Mouse (Mus musculus) embryonic facial prominence, embryonic 11.5 days (tissue): ENCODE measurements around the gene Bod1. TPM values are rescaled to one million over a fixed set of nuclear protein-coding genes. Genes with fewer than 3 reads are reported as not detected.

ENCODE experiments used
- ATAC-seq: fragments of 200-750 bp; cut with Nextera tagmentation; replicated peaks from 2 replicates; pipeline ENCODE4 v1.8.0; 2017; ENCODE audit warnings: low read depth; ENCODE audit not compliant: insufficient number of reproducible peaks, low FRiP score, low TSS enrichment
- DNase-seq: peaks from one replicate; pipeline ENCODE4 v3.0.0-alpha.2; 2015; ENCODE audit warnings: low spot score
- H3K27ac ChIP-seq: fragments of 300-500 bp; sonication (generic); replicated peaks from 2 replicates; pipeline ENCODE4 v1.5.1; 2014; ENCODE audit warnings: mild to moderate bottlenecking, low read depth, low read length, control low read depth
- H3K27me3 ChIP-seq: fragments of 300-500 bp; sonication (generic); 2 replicates; pipeline ENCODE4 v1.6.1; 2014; ENCODE audit warnings: mild to moderate bottlenecking, low read length, moderate library complexity, mixed read lengths; ENCODE audit not compliant: control insufficient read depth, insufficient read depth
- H3K36me3 ChIP-seq: fragments of 300-500 bp; sonication (generic); replicated peaks from 2 replicates; pipeline ENCODE4 v1.6.1; 2014; ENCODE audit warnings: low read depth, mild to moderate bottlenecking, low read length, moderate library complexity, mixed read lengths; ENCODE audit not compliant: control insufficient read depth, insufficient read depth
- H3K4me1 ChIP-seq: fragments of 300-500 bp; sonication (generic); 2 replicates; pipeline ENCODE4 v1.6.1; 2014; ENCODE audit warnings: low read length, mixed read lengths; ENCODE audit not compliant: control insufficient read depth, insufficient read depth
- H3K4me2 ChIP-seq: fragments of 300-500 bp; sonication (generic); 2 replicates; pipeline ENCODE4 v1.6.1; 2014; ENCODE audit warnings: low read depth, mild to moderate bottlenecking, control low read depth, low read length, moderate library complexity
- H3K4me3 ChIP-seq: fragments of 300-500 bp; sonication (generic); 2 replicates; pipeline ENCODE4 v1.5.1; 2014; ENCODE audit warnings: low read depth, low read length, control low read depth
- H3K9ac ChIP-seq: fragments of 300-500 bp; sonication (generic); replicated peaks from 2 replicates; pipeline ENCODE4 v1.6.1; 2014; ENCODE audit warnings: mild to moderate bottlenecking, control low read depth, low read length
- H3K9me3 ChIP-seq: fragments of 300-500 bp; sonication (generic); replicated peaks from 2 replicates; pipeline ENCODE4 v1.6.1; 2016; ENCODE audit warnings: mild to moderate bottlenecking, low read length, inconsistent platforms, mixed read lengths; ENCODE audit not compliant: control insufficient read depth
- WGBS: fragments of 180-500 bp; shearing (Covaris S2); extraction: QIAGEN DNeasy Blood & Tissue Kit; methylation state at CpG from one replicate; pipeline ENCODE4 v1.1.7; 2014; 5-methylcytosine and 5-hydroxymethylcytosine counted together
- polyA plus RNA-seq: library from polyadenylated mRNA; unstranded; fragments of >200 nt; fragmentation: Nextera tagmentation; extraction: Ambion mirVana; gene quantifications from 2 replicates; pipeline ENCODE4 v1.2.1, GENCODE M21; 2014

Gene Bod1
- polyA plus RNA-seq, 1 experiment from 2014 or later: 130 TPM

- ATAC-seq: no peak
- no peak overlapping the region for H3K4me2 ChIP-seq
- 76% methylated on average over 5 of the region's 5 CpGs for WGBS
Measured at GRCm38 (mm10) chr11:31677309-31677708, 5.6 kb upstream of the Bod1 start.

GRCm38 (mm10) chr11:31676661-31677252, 5.1 kb upstream of the Bod1 start:
- Histone ChIP-seq H3K36me3 (no peaks in the 10 kb centered on the region), H3K4me2 (no peak overlapping the region), H3K4me3 (no peak overlapping the region), H3K4me1 (no peaks in the 10 kb centered on the region), H3K9me3 (no peaks in the 10 kb centered on the region), H3K27ac (no peak overlapping the region), H3K27me3 (no peaks in the 10 kb centered on the region), H3K9ac (no peak overlapping the region)
- no peak for DNase-seq
- no peak for ATAC-seq
- WGBS: 93% methylated on average over 3 of the region's 3 CpGs

More at GRCm38 (mm10) chr11:31677309-31677708, 5.6 kb upstream of the Bod1 start:
- no peak overlapping the region for H3K9ac ChIP-seq
- no peak overlapping the region for H3K27ac ChIP-seq
- no peaks in the 10 kb centered on the region for H3K4me1 ChIP-seq
- no peak for DNase-seq
- no peak overlapping the region for H3K4me3 ChIP-seq
- no peaks in the 10 kb centered on the region for H3K9me3 ChIP-seq
- no peaks in the 10 kb centered on the region for H3K27me3 ChIP-seq
- no peaks in the 10 kb centered on the region for H3K36me3 ChIP-seq

GRCm38 (mm10) chr11:31675430-31675829, 3.7 kb upstream of the Bod1 start:
- H3K4me1 ChIP-seq: no peaks in the 10 kb centered on the region
- H3K27me3 ChIP-seq: no peaks in the 10 kb centered on the region
- peak; percentile 79 for DNase-seq
- H3K27ac ChIP-seq: no peak overlapping the region
- no peaks in the 10 kb centered on the region for H3K36me3 ChIP-seq
- H3K4me2 ChIP-seq: no peak overlapping the region
- no peak for ATAC-seq
- no peak overlapping the region for H3K9ac ChIP-seq
- WGBS: 50% methylated on average over 2 of the region's 2 CpGs
- no peaks in the 10 kb centered on the region for H3K9me3 ChIP-seq
- H3K4me3 ChIP-seq: no peak overlapping the region

- Histone ChIP-seq H3K9me3 (no peaks in the 10 kb centered on the region), H3K36me3 (peaks cover 2% of the 10 kb centered on the region), H3K4me3 (peak overlapping the region; percentile 94), H3K4me2 (peak overlapping the region; percentile 61), H3K27ac (no peak overlapping the region), H3K9ac (peak overlapping the region; percentile 90), H3K4me1 (no peaks in the 10 kb centered on the region), H3K27me3 (no peaks in the 10 kb centered on the region)
- ATAC-seq (peak; percentile 66), DNase-seq (no peak)
- 13% methylated on average over 9 of the region's 9 CpGs for whole genome bisulfite sequencing
Measured at GRCm38 (mm10) chr11:31672170-31672563, 482 bp upstream of the Bod1 start.

- H3K36me3 ChIP-seq: peaks cover 7% of the 10 kb centered on the region
- DNase-seq (no peak), ATAC-seq (no peak)
- no peaks in the 10 kb centered on the region for H3K9me3 ChIP-seq
- no peaks in the 10 kb centered on the region for H3K27me3 ChIP-seq
- H3K4me3 ChIP-seq: 0 out of 2 replicates have a peak overlapping the region, but pooled peaks have one; percentile 13
- no peak overlapping the region for H3K9ac ChIP-seq
- 73% methylated on average over 5 of the region's 5 CpGs for WGBS
- no peaks in the 10 kb centered on the region for H3K4me1 ChIP-seq
- H3K4me2 ChIP-seq: peak overlapping the region; percentile 21
- no peak overlapping the region for H3K27ac ChIP-seq
Measured at GRCm38 (mm10) chr11:31670468-31670921, 1.2 kb downstream of the Bod1 start.

- H3K9ac ChIP-seq: no peak overlapping the region
- H3K9me3 ChIP-seq: no peaks in the 10 kb centered on the region
- H3K4me2 ChIP-seq: no peak overlapping the region
- WGBS: 95% methylated on average over 9 of the region's 9 CpGs
- H3K27ac ChIP-seq: no peak overlapping the region
- no peak for ATAC-seq
- no peak for DNase-seq
- no peaks in the 10 kb centered on the region for H3K27me3 ChIP-seq
- H3K36me3 ChIP-seq: peaks cover 11% of the 10 kb centered on the region
- no peaks in the 10 kb centered on the region for H3K4me1 ChIP-seq
- H3K4me3 ChIP-seq: no peak overlapping the region
Measured at GRCm38 (mm10) chr11:31669172-31669869, 2.4 kb downstream of the Bod1 start.

GRCm38 (mm10) chr11:31664186-31664585, 7.5 kb downstream of the Bod1 start:
- no peaks in the 10 kb centered on the region for H3K9me3 ChIP-seq
- H3K27me3 ChIP-seq: no peaks in the 10 kb centered on the region
- H3K4me1 ChIP-seq: no peaks in the 10 kb centered on the region
- no peak overlapping the region for H3K27ac ChIP-seq
- no peak overlapping the region for H3K9ac ChIP-seq
- H3K4me3 ChIP-seq: no peak overlapping the region
- DNase-seq (no peak), ATAC-seq (no peak)
- H3K4me2 ChIP-seq: no peak overlapping the region
- peaks cover 11% of the 10 kb centered on the region for H3K36me3 ChIP-seq
- 87% methylated on average over 2 of the region's 2 CpGs for WGBS

- H3K4me1 ChIP-seq: no peaks in the 10 kb centered on the region
- peaks cover 11% of the 10 kb centered on the region for H3K36me3 ChIP-seq
- no peak overlapping the region for H3K4me3 ChIP-seq
- no peak overlapping the region for H3K27ac ChIP-seq
- H3K9ac ChIP-seq: no peak overlapping the region
- no peaks in the 10 kb centered on the region for H3K27me3 ChIP-seq
- H3K4me2 ChIP-seq: no peak overlapping the region
- H3K9me3 ChIP-seq: no peaks in the 10 kb centered on the region
- DNase-seq (no peak), ATAC-seq (no peak)
- whole genome bisulfite sequencing: 78% methylated on average over 4 of the region's 4 CpGs
Measured at GRCm38 (mm10) chr11:31663501-31663900, 8.2 kb downstream of the Bod1 start.
